Mouse (Mus musculus) testis, postnatal 14 days (tissue): ENCODE measurements around the gene Itih2.

Experiments
- DNase-seq: peaks from one replicate; pipeline ENCODE4 v3.0.0; 2021; ENCODE audit warnings: low spot score

Gene Itih2

GRCm38 (mm10) chr2:10131296-10131695, at the start of gene Itih2:
Gene Itih2 (minus strand): TSS chr2:10131396.
- DNase-seq, result no peak

- DNase-seq, result no peak
Measured at GRCm38 (mm10) chr2:10169991-10170390, 38.8 kb upstream of the Itih2 start.

- DNase-seq, result no peak
Measured at GRCm38 (mm10) chr2:10168016-10168415, 36.8 kb upstream of the Itih2 start.

GRCm38 (mm10) chr2:10167283-10167682, 36.1 kb upstream of the Itih2 start:
- DNase-seq, result no peak

- no peak for DNase-seq
Measured at GRCm38 (mm10) chr2:10166635-10167034, 35.4 kb upstream of the Itih2 start.

- no peak for DNase-seq
Measured at GRCm38 (mm10) chr2:10162011-10162410, 30.8 kb upstream of the Itih2 start.

GRCm38 (mm10) chr2:10157184-10157583, 26.0 kb upstream of the Itih2 start:
- no peak for DNase-seq

GRCm38 (mm10) chr2:10153201-10154075, 22.2 kb upstream of the Itih2 start, which contains the start of gene Itih5:
Gene Itih5 (plus strand): TSS chr2:10153571.
- DNase-seq, result peak; percentile 24

GRCm38 (mm10) chr2:10152590-10152989, 21.4 kb upstream of the Itih2 start:
- DNase-seq, result no peak

GRCm38 (mm10) chr2:10147176-10147575, 16.0 kb upstream of the Itih2 start:
- no peak for DNase-seq

- no peak for DNase-seq
Measured at GRCm38 (mm10) chr2:10145514-10145913, 14.3 kb upstream of the Itih2 start.

- DNase-seq, result peak; percentile 61
Measured at GRCm38 (mm10) chr2:10142472-10143454, 11.6 kb upstream of the Itih2 start.

- no peak for DNase-seq
Measured at GRCm38 (mm10) chr2:10140456-10140855, 9.3 kb upstream of the Itih2 start.

GRCm38 (mm10) chr2:10137320-10137719, 6.1 kb upstream of the Itih2 start:
- DNase-seq, result no peak

- DNase-seq, result no peak
Measured at GRCm38 (mm10) chr2:10133941-10134340, 2.7 kb upstream of the Itih2 start.

- DNase-seq, result no peak
Measured at GRCm38 (mm10) chr2:10132128-10132527, 932 bp upstream of the Itih2 start.

- DNase-seq, result no peak
Measured at GRCm38 (mm10) chr2:10130341-10130990, 730 bp downstream of the Itih2 start.

- DNase-seq, result no peak
Measured at GRCm38 (mm10) chr2:10128571-10128970, 2.6 kb downstream of the Itih2 start.

- DNase-seq, result no peak
Measured at GRCm38 (mm10) chr2:10127471-10127870, 3.7 kb downstream of the Itih2 start.

- DNase-seq, result no peak
Measured at GRCm38 (mm10) chr2:10126122-10126521, 5.1 kb downstream of the Itih2 start.

- no peak for DNase-seq
Measured at GRCm38 (mm10) chr2:10121826-10122225, 9.4 kb downstream of the Itih2 start.

- no peak for DNase-seq
Measured at GRCm38 (mm10) chr2:10119276-10119675, 11.9 kb downstream of the Itih2 start.
